Mouse (Mus musculus): ENCODE data around the gene Slc16a9.

- TF ChIP-seq POLR2A (IDR thresholded peaks at IDR 0.05; ENCODE audit: insufficient read length, low read depth) = no peak
- no peak for TF ChIP-seq E2F4 (IDR thresholded peaks at IDR 0.05; ENCODE audit: insufficient read depth)
- no peak for TF ChIP-seq USF1 (IDR thresholded peaks at IDR 0.05; ENCODE audit: low read depth)
- no peak for TF ChIP-seq MAX (IDR thresholded peaks at IDR 0.05; ENCODE audit: low read depth)
- TF ChIP-seq POLR2AphosphoS2 (IDR thresholded peaks at IDR 0.05; ENCODE audit: insufficient read length, low read depth) = no peak
- no peak for TF ChIP-seq MYOG (IDR thresholded peaks at IDR 0.05; ENCODE audit: control insufficient read depth in 1 of 3, insufficient read depth in 1 of 3, insufficient read length in 2 of 3, low read depth in 2 of 3)
- TF ChIP-seq TCF12 (IDR thresholded peaks at IDR 0.05; ENCODE audit: insufficient read depth, poor library complexity, severe bottlenecking) = no peak
- no peak for TF ChIP-seq SRF (IDR thresholded peaks at IDR 0.05; ENCODE audit: control insufficient read depth, insufficient read length, low read depth)
- no peak for TF ChIP-seq CEBPB (IDR thresholded peaks at IDR 0.05; ENCODE audit: insufficient read depth, poor library complexity, severe bottlenecking)
- TF ChIP-seq MYOD1 (IDR thresholded peaks at IDR 0.05; ENCODE audit: control insufficient read depth in 1 of 3, insufficient read length in 2 of 3, low read depth in 2 of 3) = no peak
Observed at GRCm38 (mm10) chr10:70294094-70294493, 49.2 kb downstream of the Slc16a9 start.
